Mouse (Mus musculus) telencephalon, adult 2 months (tissue): Measurements from ENCODE around the gene Mdga1.

Experiments
- DNase-seq: peaks from one replicate; pipeline ENCODE4 v3.0.0-alpha.2; 2011; ENCODE audit warnings: low read depth, low spot score

The Mdga1 gene

DNA sequence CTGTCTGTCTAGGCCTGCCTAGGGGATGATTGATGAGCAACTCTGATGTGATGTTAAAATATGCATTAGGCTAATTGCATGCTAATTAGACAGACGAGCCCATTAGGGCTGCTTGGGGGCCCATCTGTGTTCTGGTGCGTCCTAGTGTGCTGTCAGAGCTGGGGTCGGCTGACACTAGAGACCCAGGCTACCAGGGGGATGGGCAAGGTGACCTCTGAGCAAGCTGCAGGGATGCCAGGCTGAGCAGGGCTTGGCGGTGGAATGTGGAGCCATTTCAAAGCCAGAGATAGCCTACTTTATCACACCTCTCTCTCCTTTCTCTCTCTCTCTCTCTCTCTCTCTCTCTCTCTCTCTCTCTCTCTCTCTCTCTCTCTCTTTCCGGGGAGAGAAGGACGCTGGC lies 49.8 kb downstream of the Mdga1 start:
- DNase-seq = no peak

DNA sequence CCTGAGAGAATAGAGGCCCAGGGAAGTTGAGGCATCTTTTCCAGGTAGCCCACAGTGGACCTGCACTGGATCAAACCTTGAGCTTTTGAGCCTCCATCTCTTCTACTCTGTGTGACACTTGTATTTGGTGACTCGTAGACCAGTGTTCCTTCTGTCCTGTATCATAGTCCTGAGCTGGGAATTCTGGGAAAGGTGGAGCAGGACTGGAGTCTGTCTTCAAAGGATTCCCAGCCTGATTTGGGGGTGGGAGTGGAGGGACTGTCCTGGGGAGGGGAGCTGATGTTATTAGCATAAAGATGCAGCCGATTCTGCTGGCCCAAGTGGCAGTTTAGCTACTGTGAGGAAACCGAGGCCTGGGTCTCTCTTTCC lies 50.4 kb downstream of the Mdga1 start:
- DNase-seq = no peak

DNA sequence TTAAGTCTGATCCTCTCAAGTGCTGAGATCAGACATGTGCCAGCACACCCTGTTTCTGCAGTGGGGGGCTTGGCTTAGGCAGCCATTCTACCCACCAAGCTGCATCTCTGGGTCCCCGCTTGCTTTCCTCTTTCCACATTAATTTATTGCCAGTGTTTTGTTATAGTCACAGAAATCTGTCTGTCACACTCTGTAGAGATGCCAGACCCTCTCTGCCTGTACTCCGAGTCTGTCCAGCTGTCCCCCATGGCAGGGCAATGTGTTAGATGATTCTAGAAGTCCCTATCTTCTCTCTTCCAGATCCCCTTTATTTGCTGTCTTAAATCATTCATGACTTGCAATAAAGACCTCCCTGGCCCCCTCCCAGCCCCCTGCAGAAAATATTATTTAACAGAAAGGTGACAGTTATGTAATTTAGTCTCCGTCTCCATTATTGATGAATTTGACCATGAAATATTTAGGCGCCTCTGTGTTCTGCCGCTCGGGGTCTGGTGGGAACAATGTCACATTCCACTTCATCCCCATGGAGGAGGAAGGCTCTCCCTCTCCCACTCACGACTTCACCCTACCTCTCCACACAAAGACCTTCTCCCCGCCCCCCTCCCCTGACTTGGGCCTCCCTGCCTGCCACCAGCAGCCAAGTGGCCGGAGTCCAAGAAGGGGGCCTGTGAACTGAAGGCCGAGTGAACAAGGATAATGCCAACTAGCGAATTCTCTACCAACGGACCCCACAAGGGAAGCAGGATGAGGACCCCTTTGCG lies 50.9 kb downstream of the Mdga1 start:
- DNase-seq = no peak

DNA sequence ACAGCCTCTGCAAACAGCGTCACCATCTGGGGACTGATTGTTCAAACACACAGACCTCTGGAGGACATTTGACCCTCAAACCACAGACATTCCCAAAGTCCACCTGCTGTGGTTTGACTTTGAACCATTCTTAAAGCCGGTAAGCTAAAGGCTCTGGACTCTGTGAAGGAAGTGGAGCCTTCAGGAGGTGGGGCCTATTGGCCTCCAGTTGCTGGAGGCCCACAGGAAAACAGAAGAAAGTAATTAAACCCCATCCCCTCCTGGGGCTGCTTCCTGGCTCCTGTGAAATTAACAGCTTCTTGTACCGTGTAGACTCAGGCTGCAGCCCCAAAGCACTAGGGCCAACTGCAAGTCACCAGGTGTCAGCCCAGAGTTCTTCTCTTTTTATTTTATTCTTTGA lies 52.9 kb downstream of the Mdga1 start:
- DNase-seq = no peak

DNA sequence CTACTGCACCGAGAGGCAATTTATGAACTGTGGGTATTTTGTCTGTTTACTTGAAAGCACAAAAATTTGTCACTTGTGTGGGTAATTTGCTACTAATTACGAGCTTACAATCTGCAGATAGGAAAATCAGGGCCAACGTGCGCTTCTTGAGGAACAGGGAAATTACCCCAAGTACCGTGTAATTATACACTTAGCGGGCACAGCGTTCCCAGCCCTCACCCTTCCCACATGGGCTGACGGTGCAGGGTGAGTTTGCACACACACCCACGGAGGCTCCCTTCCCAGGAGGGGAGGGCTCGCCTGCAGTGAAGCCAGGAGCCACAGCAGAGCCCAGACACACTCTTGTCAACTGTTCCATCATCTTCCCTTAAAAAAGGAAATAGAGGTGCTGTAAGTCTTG lies 54.1 kb downstream of the Mdga1 start:
- DNase-seq = peak; percentile 26

DNA sequence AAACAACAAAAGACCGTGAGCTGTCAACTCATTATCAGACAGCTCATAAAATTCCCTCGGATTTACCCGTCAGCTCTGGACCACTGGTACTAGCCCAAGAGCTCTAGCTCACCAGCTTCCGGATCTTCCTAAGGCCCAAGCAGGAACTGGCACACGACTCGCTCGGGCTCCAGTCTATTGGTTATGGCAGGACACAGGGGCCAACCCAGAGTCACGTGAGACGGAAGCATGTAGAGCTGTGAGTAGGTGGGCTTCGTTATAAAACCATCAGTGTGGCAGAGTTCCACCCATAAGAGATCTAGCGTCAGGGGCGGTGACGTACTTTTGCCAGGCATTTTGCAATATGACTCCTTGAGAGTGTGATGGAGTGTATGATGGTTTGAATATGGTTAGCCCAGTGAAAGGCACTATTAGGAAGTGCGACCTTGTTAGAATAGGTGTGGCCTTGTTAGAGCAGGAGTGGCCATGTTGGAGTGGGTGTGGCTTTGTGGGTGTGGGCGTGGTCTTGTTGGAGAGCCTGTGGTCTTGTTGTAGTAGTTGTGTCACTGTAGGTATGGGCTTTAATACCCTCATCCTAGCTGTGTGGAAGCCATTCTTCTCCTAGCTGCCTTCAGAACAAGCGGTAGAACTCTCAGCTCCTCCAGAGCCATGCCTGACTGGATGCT lies 56.5 kb downstream of the Mdga1 start:
- DNase-seq = no peak

DNA sequence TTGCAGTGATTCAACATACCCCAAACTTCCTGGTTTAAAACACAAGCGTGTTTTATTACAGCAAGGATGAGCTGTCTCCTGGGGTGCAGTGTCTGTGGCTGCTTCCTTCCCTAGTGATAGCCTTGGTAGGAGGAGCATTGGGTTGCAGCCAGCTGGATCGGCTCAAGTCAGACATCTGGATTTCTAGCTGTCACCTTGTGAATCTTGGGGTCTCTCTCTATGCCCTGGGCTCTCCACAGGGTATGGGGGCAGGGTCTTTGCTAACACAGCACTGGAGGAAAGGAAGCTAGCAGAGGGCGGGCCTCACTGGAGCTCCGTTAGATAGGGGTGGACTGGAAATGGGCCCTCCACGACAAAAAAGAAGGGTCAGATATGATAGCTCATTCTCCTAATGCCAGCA lies 57.2 kb downstream of the Mdga1 start:
- DNase-seq = no peak

DNA sequence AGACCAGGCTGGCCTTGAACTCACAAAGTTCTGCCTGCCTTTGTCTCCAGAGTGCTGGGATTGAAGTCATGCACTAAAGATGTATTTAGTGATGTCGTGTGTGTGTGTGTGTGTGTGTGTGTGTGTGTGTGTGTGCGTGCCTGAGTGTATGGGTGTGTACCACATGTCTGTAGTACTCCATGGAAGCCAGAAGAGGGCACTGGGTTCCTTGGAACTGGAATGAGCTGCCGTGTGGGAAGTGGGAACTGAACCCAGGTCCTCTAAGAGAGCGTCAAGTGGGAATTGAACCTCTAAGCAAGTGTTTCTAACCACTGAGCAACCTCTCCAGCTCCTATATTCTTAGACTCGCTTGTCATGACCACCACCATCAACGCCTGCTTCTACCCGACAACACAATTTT lies 60.9 kb downstream of the Mdga1 start:
- no peak for DNase-seq

DNA sequence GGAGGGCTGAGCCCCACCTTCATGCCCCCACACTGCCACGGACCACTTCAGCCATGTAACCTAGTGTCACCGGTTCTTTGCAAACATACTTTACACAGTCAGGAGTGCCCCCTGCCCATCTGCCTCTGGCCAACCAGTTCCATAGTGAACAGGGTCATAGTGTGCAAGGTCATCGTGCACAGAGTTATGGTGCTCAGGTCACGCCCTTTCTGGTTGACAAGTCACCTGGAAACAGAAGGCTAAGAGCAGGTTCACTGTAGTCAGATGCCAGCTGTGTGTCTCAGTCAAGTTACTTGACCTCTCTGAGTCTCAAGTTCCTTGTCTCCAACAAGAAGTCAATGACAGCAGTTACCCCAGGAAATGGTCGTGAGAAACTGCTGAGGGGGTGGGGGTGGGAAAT lies 65.2 kb downstream of the Mdga1 start:
- no peak for DNase-seq

DNA sequence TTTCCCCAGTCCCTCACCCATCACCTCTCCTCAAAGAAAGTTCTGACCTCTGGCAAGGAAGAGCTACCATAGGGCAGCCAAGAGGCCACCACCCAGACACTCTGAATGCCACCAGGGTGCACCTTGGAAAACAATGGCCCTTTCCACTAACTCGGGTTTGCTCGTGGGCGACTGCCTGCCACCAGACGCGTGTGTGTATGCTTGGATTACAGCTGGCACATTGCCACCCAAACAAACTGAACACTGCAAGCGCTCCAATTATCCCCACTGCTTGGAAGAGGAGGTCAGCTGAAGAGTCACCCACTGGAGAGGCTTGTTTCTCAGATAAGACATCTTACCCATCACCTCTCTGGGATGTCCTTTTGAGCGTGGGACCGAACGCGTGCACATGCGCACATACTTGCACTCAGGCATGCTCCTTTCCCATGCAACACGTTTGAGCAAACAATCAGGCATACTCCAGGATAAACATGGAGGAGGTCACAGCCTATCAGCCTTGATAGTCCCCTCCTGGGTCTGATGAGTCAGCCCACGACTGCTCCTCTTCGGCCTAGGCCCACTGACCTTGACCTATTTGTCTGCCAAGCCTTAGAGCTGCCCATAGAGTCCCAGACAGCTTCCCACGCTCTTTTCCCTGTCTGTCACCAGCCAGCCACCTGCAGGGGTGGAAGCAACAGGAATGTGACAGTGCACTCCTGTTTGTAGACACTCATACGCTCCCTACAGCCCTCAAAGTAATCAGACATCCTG lies 67.3 kb downstream of the Mdga1 start:
- DNase-seq = no peak

DNA sequence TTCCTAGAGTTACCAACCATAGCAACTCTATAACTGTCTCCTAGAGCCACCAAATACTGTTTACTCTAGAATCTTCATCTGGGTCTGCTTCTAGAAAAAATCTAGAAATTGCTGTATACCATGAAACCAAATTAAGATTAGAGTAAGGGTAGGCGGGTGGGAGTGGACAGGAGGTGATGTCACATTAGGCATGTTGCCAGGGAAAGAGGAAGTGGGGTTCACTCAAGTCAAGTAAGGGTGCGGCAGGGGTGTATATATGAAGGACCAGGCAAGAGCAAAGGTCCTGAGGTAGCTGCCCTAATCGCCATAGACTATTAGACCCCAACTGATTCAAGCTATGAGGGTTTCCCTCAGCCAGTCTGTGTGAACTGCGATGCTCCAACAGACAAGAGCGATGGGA lies 69.6 kb downstream of the Mdga1 start:
- no peak for DNase-seq

DNA sequence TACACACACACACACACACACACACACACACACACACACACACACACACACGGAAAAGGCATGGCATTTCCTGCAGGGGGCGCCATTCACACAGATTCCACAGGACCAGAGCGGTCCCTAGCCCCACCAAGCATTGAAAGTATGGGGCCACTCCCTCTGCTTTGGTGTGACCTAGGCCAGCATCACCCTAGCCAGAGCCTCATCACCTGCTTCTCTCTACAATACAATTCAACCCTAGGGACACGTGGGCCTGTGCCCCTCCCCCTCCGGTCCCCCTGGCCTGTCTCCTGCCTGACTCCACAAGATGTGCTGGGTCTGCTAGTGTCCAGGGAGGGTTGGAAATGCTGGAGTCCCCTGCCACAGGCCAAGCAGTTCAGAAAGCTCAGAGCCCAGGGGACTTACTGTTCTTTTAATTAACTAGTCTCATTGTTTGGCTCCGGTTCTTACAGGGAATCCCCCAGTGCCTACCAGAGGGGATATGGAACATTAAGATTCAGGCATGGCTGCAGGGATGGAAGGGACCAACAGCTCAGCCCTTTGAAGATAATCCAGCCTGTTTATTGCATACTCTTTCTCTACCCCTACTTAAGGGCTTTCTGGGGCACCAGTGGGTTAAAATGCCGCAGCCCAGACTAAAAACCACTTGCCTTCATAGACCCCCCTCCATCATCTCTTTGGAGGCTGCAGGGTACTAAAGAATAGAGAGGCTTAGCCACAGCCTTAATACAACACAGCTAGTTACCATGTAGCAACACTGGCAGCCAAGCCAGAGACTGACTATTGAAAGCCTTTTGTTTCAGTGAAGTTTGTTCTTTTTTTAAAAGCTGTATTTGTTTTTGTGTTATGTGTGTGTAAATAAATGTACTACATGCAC lies 73.5 kb downstream of the Mdga1 start:
- DNase-seq = no peak

DNA sequence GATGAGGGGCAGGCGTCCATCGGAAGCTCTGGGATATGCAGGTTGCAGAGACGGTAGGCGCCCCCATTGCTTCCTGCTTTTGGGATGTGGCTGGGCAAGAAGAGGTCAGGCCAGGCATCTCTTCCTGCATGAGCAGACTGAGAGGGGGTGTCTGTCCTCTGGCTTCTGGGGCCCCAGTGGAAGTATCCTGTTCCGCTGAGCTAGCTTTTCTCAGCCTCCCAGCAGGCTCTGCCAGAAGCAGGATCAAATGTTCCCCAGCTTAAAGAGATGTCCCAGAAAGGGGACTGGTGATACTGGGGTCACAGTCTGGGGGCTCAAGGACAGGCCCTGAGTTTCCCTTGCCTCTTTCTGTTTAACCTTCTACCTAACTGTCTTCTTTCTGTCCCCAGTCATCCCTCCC lies 74.3 kb downstream of the Mdga1 start:
- no peak for DNase-seq

DNA sequence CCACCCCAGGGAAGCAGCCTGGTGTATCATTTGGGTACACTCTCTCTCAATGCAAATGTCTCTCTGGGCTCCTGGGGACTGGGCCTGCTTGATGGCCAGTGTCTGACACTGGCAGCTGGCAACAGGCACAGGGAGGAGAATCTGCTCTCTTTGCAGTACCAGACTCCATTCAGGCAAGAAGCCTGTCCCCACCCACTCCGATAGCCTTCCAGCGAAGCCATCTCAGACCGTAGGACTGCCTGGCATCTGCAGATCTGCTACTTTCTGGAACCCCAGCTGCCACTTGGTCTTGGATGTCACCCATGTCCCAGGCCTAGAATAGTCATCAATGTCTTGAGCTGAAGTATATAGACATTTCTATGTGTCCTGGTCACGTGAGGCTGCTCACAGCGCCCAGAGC lies 74.9 kb downstream of the Mdga1 start:
- no peak for DNase-seq

DNA sequence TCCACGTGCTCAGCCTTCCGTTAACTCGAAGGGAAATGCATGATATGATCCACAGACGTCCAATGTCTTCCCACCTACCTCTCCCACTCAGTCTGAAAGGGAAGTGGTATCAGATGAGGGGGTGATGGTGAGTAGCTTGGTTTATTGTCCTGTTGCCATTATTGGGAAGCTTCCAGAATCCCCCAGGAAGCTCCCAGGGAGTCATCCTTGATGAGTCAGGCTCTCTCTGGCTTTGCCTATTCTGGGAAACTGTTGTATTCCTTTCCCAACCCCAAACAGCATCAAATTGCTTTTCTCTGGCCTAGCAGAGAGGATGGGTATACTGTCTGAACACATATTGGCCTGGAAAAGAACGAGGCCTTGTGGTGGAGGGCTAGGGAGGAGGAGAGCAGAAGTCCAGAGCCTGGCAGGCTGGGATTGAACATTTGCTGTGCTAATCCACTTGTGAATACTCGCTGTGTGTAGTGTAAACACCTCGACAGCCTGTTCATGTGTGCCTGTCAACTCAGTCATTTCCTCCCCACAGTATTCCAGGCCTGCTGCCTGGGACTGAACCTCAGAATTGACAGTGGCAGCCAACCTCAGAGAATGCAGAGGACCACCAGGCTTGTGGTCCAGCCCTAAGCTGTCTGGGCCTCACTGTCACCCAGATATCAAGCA lies 79.3 kb downstream of the Mdga1 start:
- no peak for DNase-seq

DNA sequence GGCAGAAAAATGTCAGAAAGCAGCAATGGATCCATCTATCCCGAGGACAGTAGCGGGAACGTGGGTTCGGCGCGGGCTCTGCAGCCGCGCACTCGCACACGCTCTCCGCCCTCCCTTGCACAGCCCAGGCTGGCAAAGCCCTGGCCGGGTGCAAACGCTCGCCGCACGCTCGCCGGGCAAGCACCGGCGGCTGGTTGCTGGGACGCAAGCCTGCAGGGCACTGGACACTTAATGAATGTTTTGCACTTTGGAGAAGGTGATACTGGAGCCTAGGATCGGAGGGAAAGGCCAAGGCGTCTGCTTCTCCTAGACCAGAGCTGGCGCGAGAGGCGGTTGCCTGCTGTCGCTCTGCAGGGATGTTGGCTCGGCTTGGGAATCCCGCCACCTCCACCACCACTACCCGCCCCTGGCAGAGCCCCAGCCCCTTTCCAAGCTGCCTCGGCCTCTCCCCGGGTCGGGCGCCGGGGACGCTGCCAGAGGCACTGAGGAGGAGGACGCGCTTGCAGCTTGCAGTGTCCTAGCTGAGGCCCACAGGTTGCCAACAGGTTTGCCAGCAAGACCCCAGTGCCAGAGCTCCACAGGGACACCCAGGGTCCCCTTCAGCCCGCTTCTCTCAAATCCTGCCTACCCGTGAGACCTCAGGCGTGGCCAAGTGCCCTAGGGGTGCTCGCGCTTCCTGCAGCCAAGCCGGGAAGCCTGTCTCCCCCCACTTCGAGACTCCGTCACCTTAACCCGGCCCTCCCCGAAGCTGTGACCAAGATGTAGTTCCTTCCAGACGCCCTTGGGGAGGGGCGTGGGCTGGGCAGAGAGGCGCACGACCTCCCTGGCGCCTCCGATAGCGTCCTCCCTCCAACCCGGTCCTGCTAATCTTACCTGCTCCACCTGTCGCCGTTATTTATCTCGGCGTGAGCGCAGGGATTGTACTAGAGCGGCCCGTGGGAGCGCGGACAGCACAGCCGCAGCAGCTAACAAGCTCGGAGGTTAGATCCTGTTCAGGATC lies 80.6 kb downstream of the Mdga1 start:
- no peak for DNase-seq

DNA sequence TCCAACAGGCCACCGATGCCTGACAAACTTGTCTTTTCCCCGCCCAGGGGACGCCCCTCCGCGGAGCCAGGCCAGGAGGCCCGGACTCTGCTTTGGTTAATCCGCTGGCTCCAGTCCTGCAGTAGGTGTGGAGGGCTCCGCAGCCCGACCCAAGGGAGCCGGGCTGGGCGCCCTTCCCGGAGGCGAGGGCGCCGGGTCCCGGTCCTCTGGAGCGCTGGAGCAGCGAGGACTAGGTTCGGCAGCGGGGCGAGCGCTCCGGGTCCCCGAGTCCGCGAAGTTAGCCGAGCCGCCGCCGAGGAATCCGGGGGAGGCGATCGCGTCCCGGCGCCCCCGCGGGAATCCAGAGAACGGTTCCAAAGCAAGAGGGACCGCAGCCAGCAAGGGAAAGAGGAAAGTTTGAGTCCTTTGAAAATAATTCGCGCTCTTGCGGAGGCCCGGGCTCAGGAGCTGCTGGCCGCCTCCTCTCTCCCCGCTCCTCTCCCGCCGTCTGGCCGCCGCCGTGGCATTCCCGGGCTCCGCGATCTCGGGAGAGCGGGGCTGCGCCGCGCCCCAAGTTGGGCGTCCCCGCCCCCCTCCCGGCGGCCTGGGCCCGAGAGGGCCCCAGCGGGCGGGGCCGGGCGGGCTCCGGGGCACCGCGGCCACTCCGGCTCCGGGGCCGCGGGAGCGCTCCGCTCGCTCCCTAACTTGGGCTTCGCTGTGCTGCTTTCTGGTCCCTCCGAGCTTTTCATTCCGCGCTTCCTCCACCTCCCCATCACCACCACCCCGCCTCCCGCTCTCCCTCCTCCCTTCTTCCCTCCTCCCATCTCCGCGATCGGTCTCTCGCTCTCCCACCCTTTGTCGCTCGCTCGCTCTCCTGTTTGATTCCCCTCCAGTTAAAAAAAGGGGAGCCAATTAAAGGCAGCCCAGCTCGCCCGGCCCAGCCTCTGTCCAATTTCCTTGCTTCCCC lies 81.7 kb downstream of the Mdga1 start:
- DNase-seq = peak; percentile 64

DNA sequence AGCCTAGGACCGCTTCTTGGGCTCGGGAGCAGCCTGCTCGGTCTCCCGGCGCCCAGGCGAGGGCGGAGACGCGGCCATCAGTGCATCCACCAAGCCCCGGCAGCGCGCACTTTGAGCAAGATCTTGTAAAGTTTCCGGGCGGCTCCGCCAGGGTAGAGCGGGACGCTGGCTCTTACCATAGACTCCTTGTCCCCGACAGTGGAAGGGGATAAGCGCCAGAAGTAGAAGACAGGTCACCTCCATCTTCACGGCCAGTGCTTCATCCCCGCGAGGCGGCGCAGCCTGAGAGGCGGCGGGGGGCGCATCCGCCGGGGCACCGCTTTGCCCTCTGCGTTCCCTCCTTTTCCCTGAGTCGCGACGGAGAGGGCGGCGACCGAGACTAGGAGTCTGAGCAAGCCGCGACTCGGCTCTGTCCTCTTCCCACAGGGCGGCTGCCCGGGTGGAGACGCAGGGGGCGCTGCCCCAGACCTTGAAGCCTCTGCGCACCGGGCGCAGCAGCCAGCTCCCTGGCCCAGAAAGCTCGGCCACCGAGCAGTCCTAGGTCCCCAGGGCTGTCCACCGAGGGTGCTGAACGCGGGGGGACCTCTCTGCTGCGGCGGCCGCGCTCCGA lies 82.5 kb downstream of the Mdga1 start:
- DNase-seq = no peak
